Mouse (Mus musculus) midbrain, embryonic 15.5 days (tissue): ENCODE measurements around the gene Wnt2b. TPM values are rescaled to one million over a fixed set of nuclear protein-coding genes. Genes with fewer than 3 reads are reported as not detected.
A peak's percentile ranks its signal among the peaks of the same experiment; 100 is the strongest.

Source experiments
- ATAC-seq: fragments of 200-750 bp; cut with Nextera tagmentation; replicated peaks from 2 replicates; pipeline ENCODE4 v1.8.0; 2017; ENCODE audit warnings: moderate TSS enrichment
- H3K27ac ChIP-seq: fragments of 300-500 bp; sonication (generic); 2 replicates; pipeline ENCODE4 v1.5.1; 2015; ENCODE audit warnings: mild to moderate bottlenecking, inconsistent platforms
- H3K27me3 ChIP-seq: fragments of 300-500 bp; sonication (generic); replicated peaks from 2 replicates; pipeline ENCODE4 v1.6.1; 2015; ENCODE audit warnings: inconsistent platforms
- H3K36me3 ChIP-seq: fragments of 300-500 bp; sonication (generic); replicated peaks from 2 replicates; pipeline ENCODE4 v1.6.1; 2015; ENCODE audit warnings: inconsistent platforms
- H3K4me1 ChIP-seq: fragments of 300-500 bp; sonication (generic); 2 replicates; pipeline ENCODE4 v1.6.1; 2015; ENCODE audit warnings: inconsistent platforms
- H3K4me2 ChIP-seq: fragments of 300-500 bp; sonication (generic); 2 replicates; pipeline ENCODE4 v1.6.1; 2015; ENCODE audit warnings: inconsistent platforms, mild to moderate bottlenecking, moderate library complexity
- H3K4me3 ChIP-seq: fragments of 300-500 bp; sonication (generic); 2 replicates; pipeline ENCODE4 v1.5.1; 2015; ENCODE audit warnings: mild to moderate bottlenecking, inconsistent platforms
- H3K9ac ChIP-seq: fragments of 300-500 bp; sonication (generic); 2 replicates; pipeline ENCODE4 v1.6.1; 2015; ENCODE audit warnings: mild to moderate bottlenecking, inconsistent platforms
- H3K9me3 ChIP-seq: fragments of 300-500 bp; sonication (generic); 2 replicates; pipeline ENCODE4 v1.6.1; 2016; ENCODE audit warnings: inconsistent platforms
- WGBS: fragments of 180-500 bp; shearing (Covaris S2); methylation state at CpG from one replicate; pipeline ENCODE4 v1.1.7; 2015; ENCODE audit warnings: mixed read lengths; 5-methylcytosine and 5-hydroxymethylcytosine counted together
- polyA plus RNA-seq: library from polyadenylated mRNA; unstranded; fragments of >200 nt; fragmentation: Nextera tagmentation; extraction: Ambion mirVana; gene quantifications from 2 replicates; pipeline ENCODE4 v1.2.1, GENCODE M21; 2015

The Wnt2b gene
- polyA plus RNA-seq, 1 experiment from 2014 or later, result 1.2 TPM

- Histone ChIP-seq H3K27ac (peak overlapping the region; percentile 37), H3K4me3 (no peak overlapping the region), H3K9me3 (no peaks in the 10 kb centered on the region), H3K36me3 (no peaks in the 10 kb centered on the region), H3K27me3 (no peaks in the 10 kb centered on the region), H3K4me2 (no peak overlapping the region), H3K9ac (no peak overlapping the region), H3K4me1 (peaks cover 19% of the 10 kb centered on the region)
- WGBS, result 48% methylated on average over 4 of the region's 4 CpGs
- peak; percentile 59; the same call in 1 of the 2 replicates for ATAC-seq
These were observed 32.1 kb upstream of the Wnt2b start for GRCm38 (mm10) chr3:104993800-104994199.

- Histone ChIP-seq H3K9me3 (no peaks in the 10 kb centered on the region), H3K4me1 (peaks cover 11% of the 10 kb centered on the region), H3K36me3 (no peaks in the 10 kb centered on the region), H3K9ac (no peak overlapping the region), H3K27ac (no peak overlapping the region), H3K4me3 (no peak overlapping the region), H3K27me3 (no peaks in the 10 kb centered on the region), H3K4me2 (peak overlapping the region; percentile 35)
- 10% methylated on average over 23 of the region's 23 CpGs for WGBS
- ATAC-seq, result peak; percentile 86
These were observed 31.1 kb upstream of the Wnt2b start for GRCm38 (mm10) chr3:104992709-104993388.

- Histone ChIP-seq H3K27me3 (no peaks in the 10 kb centered on the region), H3K9me3 (no peaks in the 10 kb centered on the region), H3K9ac (no peak overlapping the region), H3K4me2 (no peak overlapping the region), H3K4me3 (no peak overlapping the region), H3K27ac (no peak overlapping the region), H3K4me1 (peaks cover 7% of the 10 kb centered on the region; the same call in 1 of the 2 replicates), H3K36me3 (no peaks in the 10 kb centered on the region)
- WGBS, result 83% methylated on average over 5 of the region's 5 CpGs
- no peak for ATAC-seq
These were observed 30.0 kb upstream of the Wnt2b start for GRCm38 (mm10) chr3:104991703-104992102.

GRCm38 (mm10) chr3:104987884-104988283 is 26.2 kb upstream of the Wnt2b start:
- Histone ChIP-seq H3K9ac (no peak overlapping the region), H3K4me3 (no peak overlapping the region), H3K27ac (no peak overlapping the region), H3K4me1 (peaks cover 4% of the 10 kb centered on the region; the same call in 1 of the 2 replicates), H3K4me2 (no peak overlapping the region), H3K27me3 (no peaks in the 10 kb centered on the region), H3K36me3 (no peaks in the 10 kb centered on the region), H3K9me3 (no peaks in the 10 kb centered on the region)
- ATAC-seq, result no peak
- 81% methylated on average over 5 of the region's 5 CpGs for WGBS

- H3K36me3 ChIP-seq, result no peaks in the 10 kb centered on the region
- H3K27ac ChIP-seq, result no peak overlapping the region
- H3K4me1 ChIP-seq, result no peaks in the 10 kb centered on the region
- ATAC-seq, result no peak
- H3K27me3 ChIP-seq, result no peaks in the 10 kb centered on the region
- H3K4me3 ChIP-seq, result no peak overlapping the region
- H3K9me3 ChIP-seq, result no peaks in the 10 kb centered on the region
- no peak overlapping the region for H3K9ac ChIP-seq
- whole genome bisulfite sequencing, result 79% methylated on average over 5 of the region's 5 CpGs
- H3K4me2 ChIP-seq, result no peak overlapping the region
These were observed 18.0 kb upstream of the Wnt2b start for GRCm38 (mm10) chr3:104979735-104980134.

- H3K27ac ChIP-seq, result no peak overlapping the region
These were observed 6.0 kb upstream of the Wnt2b start for GRCm38 (mm10) chr3:104967548-104968300.

GRCm38 (mm10) chr3:104965991-104966554 is 4.4 kb upstream of the Wnt2b start:
- no peaks in the 10 kb centered on the region for H3K9me3 ChIP-seq
- no peak overlapping the region for H3K4me2 ChIP-seq
- no peak overlapping the region for H3K4me3 ChIP-seq
- no peaks in the 10 kb centered on the region for H3K36me3 ChIP-seq
- H3K4me1 ChIP-seq, result peaks cover 33% of the 10 kb centered on the region
- peaks cover 38% of the 10 kb centered on the region for H3K27me3 ChIP-seq
- no peak overlapping the region for H3K9ac ChIP-seq
- ATAC-seq, result no peak
- no peak overlapping the region for H3K27ac ChIP-seq
- 79% methylated on average over 7 of the region's 7 CpGs for WGBS

More at GRCm38 (mm10) chr3:104967548-104968300, 6.0 kb upstream of the Wnt2b start:
- H3K9ac ChIP-seq, result peak overlapping the region; percentile 47
- peaks cover 21% of the 10 kb centered on the region for H3K27me3 ChIP-seq
- under 1% methylated on average over 49 of the region's 49 CpGs for WGBS
- no peaks in the 10 kb centered on the region for H3K9me3 ChIP-seq
- peak overlapping the region; percentile 66 for H3K4me2 ChIP-seq
- H3K4me1 ChIP-seq, result peaks cover 16% of the 10 kb centered on the region
- peak overlapping the region; percentile 41 for H3K4me3 ChIP-seq
- ATAC-seq, result peak; percentile 60
- no peaks in the 10 kb centered on the region for H3K36me3 ChIP-seq

GRCm38 (mm10) chr3:104965070-104965855 is 3.5 kb upstream of the Wnt2b start:
- Histone ChIP-seq H3K4me1 (peaks cover 40% of the 10 kb centered on the region), H3K9ac (no peak overlapping the region), H3K4me3 (no peak overlapping the region), H3K27me3 (peaks cover 46% of the 10 kb centered on the region), H3K27ac (no peak overlapping the region), H3K9me3 (no peaks in the 10 kb centered on the region), H3K36me3 (no peaks in the 10 kb centered on the region), H3K4me2 (no peak overlapping the region)
- 76% methylated on average over 8 of the region's 8 CpGs for WGBS
- ATAC-seq, result no peak

- Histone ChIP-seq H3K36me3 (no peaks in the 10 kb centered on the region), H3K4me2 (no peak overlapping the region), H3K4me1 (peaks cover 42% of the 10 kb centered on the region), H3K4me3 (no peak overlapping the region), H3K9ac (no peak overlapping the region), H3K9me3 (no peaks in the 10 kb centered on the region), H3K27ac (no peak overlapping the region), H3K27me3 (peaks cover 60% of the 10 kb centered on the region)
- WGBS, result 26% methylated on average over 13 of the region's 13 CpGs
- no peak for ATAC-seq
These were observed 1.9 kb upstream of the Wnt2b start for GRCm38 (mm10) chr3:104963331-104964276.

- H3K27me3 ChIP-seq, result peaks cover 66% of the 10 kb centered on the region
- H3K36me3 ChIP-seq, result no peaks in the 10 kb centered on the region
- no peak overlapping the region for H3K4me2 ChIP-seq
- WGBS, result 7% methylated on average over 5 of the region's 5 CpGs
- peaks cover 38% of the 10 kb centered on the region for H3K4me1 ChIP-seq
- no peak overlapping the region for H3K4me3 ChIP-seq
- H3K9ac ChIP-seq, result no peak overlapping the region
- no peaks in the 10 kb centered on the region for H3K9me3 ChIP-seq
- no peak overlapping the region for H3K27ac ChIP-seq
- no peak for ATAC-seq
These were observed 1.1 kb upstream of the Wnt2b start for GRCm38 (mm10) chr3:104962866-104963265.

GRCm38 (mm10) chr3:104962141-104962611 is 455 bp upstream of the Wnt2b start:
- WGBS, result 1% methylated on average over 31 of the region's 31 CpGs
- Histone ChIP-seq H3K9ac (no peak overlapping the region), H3K36me3 (no peaks in the 10 kb centered on the region), H3K9me3 (no peaks in the 10 kb centered on the region), H3K4me3 (peak overlapping the region; percentile 53), H3K4me2 (peak overlapping the region; percentile 75), H3K27ac (no peak overlapping the region), H3K4me1 (peaks cover 32% of the 10 kb centered on the region), H3K27me3 (peaks cover 66% of the 10 kb centered on the region)
- ATAC-seq, result 0 out of 2 replicates have a peak, but pooled peaks have one; percentile 5
